Mouse (Mus musculus) layer of hippocampus, adult 18-20 months (tissue): ENCODE data around the gene Vps11. TPM values are rescaled to one million over a fixed set of nuclear protein-coding genes. Genes with fewer than 3 reads are reported as not detected.
"Not testable (repeated sequence)": the region's sequence is repeated elsewhere in the genome, so short reads cannot be mapped to it uniquely, and the experiment has no call there.

ENCODE experiments used
- DNase-seq, 2 experiments: peaks; one replicate each; pipeline ENCODE4 v3.0.0; 2022; ENCODE audit warnings: low spot score in 2 of 2
- long read RNA-seq: library from polyadenylated mRNA; stranded (forward); transcript quantifications from one replicate; pipeline ENCODE4 v2.0.0, GENCODE M21; 2021
- total RNA-seq, 2 experiments: library from RNA; stranded (reverse); gene quantifications; 2 replicates each; pipeline ENCODE4 v1.2.3; 2021

Vps11 gene
- 10 to 100 TPM; 54.9 to 56.6 TPM for total RNA-seq
- long read RNA-seq, transcript Vps11-201 (16 exons, 3,536 nt) = major isoform, 150 of 173 reads
- long read RNA-seq, partial matches to known transcripts = 8 of 173 reads
- long read RNA-seq, other reads (novel, unspliced or antisense) = 15 of 173 reads

GRCm38 (mm10) chr9:44361190-44361917, at the start of gene Vps11:
TSS of gene Vps11 (minus strand) at chr9:44361670.
- DNase-seq = peak; percentile 87 to 95

GRCm38 (mm10) chr9:44410647-44411336, 49.3 kb upstream of the Vps11 start:
- no peak for DNase-seq

GRCm38 (mm10) chr9:44408693-44409092, 47.2 kb upstream of the Vps11 start:
- not testable (repeated sequence) for DNase-seq

GRCm38 (mm10) chr9:44407752-44408097, 46.3 kb upstream of the Vps11 start:
- no peak for DNase-seq

- DNase-seq = peak; percentile 90 to 94
These were observed 45.7 kb upstream of the Vps11 start, which contains the start of the genes Rps25 and Trappc4 for GRCm38 (mm10) chr9:44406906-44407751. TSS of gene Rps25 (plus strand) at chr9:44407139. TSS of gene Trappc4 (minus strand) at chr9:44407600.

- no peak for DNase-seq
These were observed 43.5 kb upstream of the Vps11 start for GRCm38 (mm10) chr9:44405011-44405410.

- DNase-seq = no peak
These were observed 39.6 kb upstream of the Vps11 start for GRCm38 (mm10) chr9:44401081-44401480.

GRCm38 (mm10) chr9:44399795-44400114, 38.3 kb upstream of the Vps11 start:
- DNase-seq = no peak

GRCm38 (mm10) chr9:44399114-44399794, 37.8 kb upstream of the Vps11 start:
- no peak for DNase-seq

- DNase-seq = no peak
These were observed 37.1 kb upstream of the Vps11 start for GRCm38 (mm10) chr9:44398551-44398950.

- no peak for DNase-seq
These were observed 36.6 kb upstream of the Vps11 start for GRCm38 (mm10) chr9:44398087-44398486.

GRCm38 (mm10) chr9:44396684-44397411, 35.4 kb upstream of the Vps11 start, which contains the start of gene Slc37a4:
TSS of gene Slc37a4 (plus strand) at chr9:44396852.
- DNase-seq = peak; percentile 91

GRCm38 (mm10) chr9:44391466-44391865, 30.0 kb upstream of the Vps11 start:
- DNase-seq = peak; percentile 36 to 76

- peak in 1 of 2 experiments; percentile 55 for DNase-seq
These were observed 27.8 kb upstream of the Vps11 start for GRCm38 (mm10) chr9:44389273-44389672.

GRCm38 (mm10) chr9:44387221-44387620, 25.8 kb upstream of the Vps11 start:
- no peak for DNase-seq

- DNase-seq = no peak
These were observed 23.1 kb upstream of the Vps11 start for GRCm38 (mm10) chr9:44384596-44384995.

- peak in 1 of 2 experiments; percentile 28 for DNase-seq
These were observed 18.4 kb upstream of the Vps11 start for GRCm38 (mm10) chr9:44379862-44380261.

GRCm38 (mm10) chr9:44379054-44379834, 17.8 kb upstream of the Vps11 start, which contains the start of gene Hyou1:
TSS of gene Hyou1 (plus strand) at chr9:44379490.
- peak; percentile 99 for DNase-seq

- DNase-seq = no peak
These were observed 16.8 kb upstream of the Vps11 start for GRCm38 (mm10) chr9:44378153-44378730.
